Mouse (Mus musculus): ENCODE measurements around the gene Dennd6b.

Gene Dennd6b

GRCm38 (mm10) chr15:89196313-89196706, at the start of gene Dennd6b:
Gene Dennd6b, minus strand, starts transcription at chr15:89196496.
- peak; percentile 98 for DNase-seq (ENCODE audit: low read depth, low spot score)

DNA sequence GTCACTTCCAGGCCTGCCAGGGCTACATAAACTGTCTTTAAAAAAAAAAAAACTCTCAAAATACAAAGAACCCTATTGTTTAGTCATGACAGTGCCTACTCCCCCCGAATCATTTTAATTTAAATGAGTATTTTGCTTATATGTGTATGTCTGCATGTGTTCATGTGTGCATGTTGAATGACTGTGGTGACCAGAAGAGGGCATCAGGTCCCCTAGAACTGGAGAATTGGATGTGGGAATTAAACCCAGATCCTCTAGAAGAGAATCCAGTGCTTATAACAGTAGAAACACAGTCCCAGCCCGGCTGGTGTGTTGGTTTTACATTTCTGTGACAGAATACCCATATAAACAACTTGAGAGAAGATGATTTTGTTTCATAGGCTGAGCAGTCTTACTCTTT, 44.7 kb upstream of the Dennd6b start:
- peak; percentile 56 for DNase-seq (ENCODE audit: low read depth, low spot score)

- DNase-seq (ENCODE audit: low read depth, low spot score) = no peak
Observed at GRCm38 (mm10) chr15:89239751-89240392, 43.6 kb upstream of the Dennd6b start.

DNA sequence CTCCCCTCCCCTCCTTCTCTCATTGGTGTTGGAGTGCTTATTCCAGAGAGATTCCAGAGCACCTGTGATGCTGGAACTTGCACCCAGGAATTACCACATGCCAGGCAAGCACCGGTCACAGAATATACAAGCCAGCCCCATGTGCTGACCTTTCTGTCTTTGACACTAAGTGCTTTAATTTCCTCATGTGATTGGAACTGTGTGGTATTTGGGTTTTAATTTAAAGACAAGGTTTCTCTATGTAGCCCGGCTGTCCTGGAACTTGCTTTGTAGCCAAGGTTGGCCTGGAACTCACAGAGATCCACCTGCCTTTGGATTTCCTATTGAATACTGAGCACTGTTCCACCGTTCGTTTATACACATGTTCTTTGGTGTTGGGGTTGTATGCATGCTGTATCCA, 37.8 kb upstream of the Dennd6b start:
- no peak for DNase-seq (ENCODE audit: low read depth, low spot score)

GRCm38 (mm10) chr15:89233586-89233985, 37.3 kb upstream of the Dennd6b start:
- peak; percentile 16 for DNase-seq (ENCODE audit: low read depth, low spot score)

- no peak for DNase-seq (ENCODE audit: low read depth, low spot score)
Observed at GRCm38 (mm10) chr15:89215611-89216233, 19.4 kb upstream of the Dennd6b start.

- DNase-seq (ENCODE audit: low read depth, low spot score) = no peak
Observed at GRCm38 (mm10) chr15:89214953-89215352, 18.7 kb upstream of the Dennd6b start.

DNA sequence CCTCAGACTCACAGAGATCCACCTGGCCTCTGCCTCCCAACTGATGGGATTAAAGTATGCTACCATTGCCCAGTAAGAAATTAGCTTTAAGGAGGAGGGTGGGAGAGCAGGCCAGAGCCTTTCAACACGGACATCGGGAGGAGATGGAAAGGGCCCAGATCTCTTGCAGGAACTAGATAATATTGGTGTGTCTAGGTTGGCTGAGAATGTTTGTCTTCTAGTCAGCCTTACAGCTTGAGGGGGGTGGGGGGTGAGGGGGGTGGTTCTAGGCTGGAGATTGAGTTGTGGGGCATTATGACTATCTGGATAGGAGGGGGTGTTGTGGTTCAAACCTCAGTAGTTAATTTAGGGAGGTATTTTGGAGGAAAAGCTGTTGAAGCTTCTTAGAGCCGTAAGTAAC, 17.2 kb upstream of the Dennd6b start:
- DNase-seq (ENCODE audit: low read depth, low spot score) = no peak

DNA sequence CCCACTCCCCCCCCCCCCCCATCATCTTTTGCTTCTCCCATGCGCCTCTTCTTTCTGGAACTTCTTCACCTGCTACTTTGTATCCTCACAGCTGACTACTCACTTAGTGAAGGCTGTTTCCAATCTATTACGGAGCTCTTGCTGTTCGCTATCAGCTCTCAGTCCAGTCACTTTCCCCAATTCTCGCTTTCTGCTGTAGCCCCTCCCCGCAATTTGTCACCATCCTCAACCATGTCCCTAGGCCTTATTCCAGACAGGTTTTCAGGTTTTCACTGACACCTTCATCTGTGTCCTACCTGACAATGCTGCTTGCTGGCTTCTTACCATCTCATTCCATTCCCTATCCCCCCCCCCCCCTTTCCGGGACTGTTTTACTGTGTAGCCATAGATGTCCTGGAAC, 16.2 kb upstream of the Dennd6b start:
- peak; percentile 6 for DNase-seq (ENCODE audit: low read depth, low spot score)

- DNase-seq (ENCODE audit: low read depth, low spot score) = peak; percentile 31
Observed at GRCm38 (mm10) chr15:89211716-89212461, 15.6 kb upstream of the Dennd6b start.

GRCm38 (mm10) chr15:89210915-89211715, 14.8 kb upstream of the Dennd6b start, which contains the start of gene Ppp6r2:
Gene Ppp6r2, plus strand, starts transcription at chr15:89211553.
- peak; percentile 87 for DNase-seq (ENCODE audit: low read depth, low spot score)

DNA sequence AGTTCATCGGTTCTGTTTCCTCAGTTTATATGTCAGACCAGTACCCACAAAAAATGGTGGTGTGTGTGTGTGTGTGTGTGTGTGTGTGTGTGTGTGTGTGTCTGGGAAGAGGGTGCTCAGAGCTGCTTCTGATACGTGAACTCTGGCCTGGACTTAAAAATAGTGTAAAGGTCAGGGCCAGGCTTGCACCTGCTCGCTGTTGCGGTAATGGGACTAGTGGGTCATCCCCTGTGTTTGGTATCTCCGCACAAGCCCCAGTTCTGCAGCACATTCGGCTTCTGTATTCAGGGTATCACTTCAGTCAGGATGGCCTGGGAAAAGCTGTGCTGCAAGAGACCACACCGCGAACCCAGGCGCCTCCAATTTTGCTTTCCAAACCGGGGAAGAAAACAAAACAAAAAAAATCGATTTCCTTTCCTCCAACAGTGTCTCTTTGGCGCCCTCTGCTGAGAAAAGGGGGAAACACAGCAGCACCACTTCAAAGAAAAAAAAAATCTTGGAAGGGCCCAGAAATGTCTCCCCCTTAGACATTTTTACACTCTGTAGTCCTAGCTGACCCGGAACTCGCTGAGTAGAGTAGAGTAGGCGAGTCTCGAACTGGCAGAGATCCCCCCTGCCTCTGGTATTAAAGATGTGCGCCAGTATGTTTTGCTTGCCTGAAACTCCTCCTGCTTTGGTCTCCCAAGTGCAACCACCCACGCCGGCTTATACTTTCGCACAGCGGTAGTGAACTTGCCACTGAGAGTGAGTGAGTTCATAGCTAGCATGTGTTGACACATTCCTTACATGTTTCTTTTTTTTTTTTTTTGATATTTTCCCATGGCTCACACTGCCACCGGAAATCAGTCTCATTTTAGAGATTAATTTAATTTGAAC, 13.8 kb upstream of the Dennd6b start:
- peak; percentile 91 for DNase-seq (ENCODE audit: low read depth, low spot score)

DNA sequence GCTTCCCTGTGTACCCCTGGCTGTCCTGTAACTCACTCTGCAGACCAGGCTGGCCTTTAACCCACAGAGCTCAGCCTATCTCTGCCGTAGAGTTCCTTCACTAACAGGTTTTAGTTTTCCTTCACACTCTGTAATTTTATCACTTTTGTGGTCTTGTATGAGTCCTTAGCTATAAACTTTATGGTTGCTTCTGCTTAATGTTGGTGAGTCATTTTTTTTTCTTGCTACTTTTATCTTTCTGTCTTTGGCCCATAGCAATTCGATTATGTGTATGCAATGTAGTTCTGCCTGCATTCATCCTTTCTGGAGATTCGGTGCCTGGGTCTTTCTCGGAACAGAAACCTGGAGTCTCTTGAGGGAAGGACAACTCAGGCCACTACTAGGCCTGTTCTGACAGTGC, 11.2 kb upstream of the Dennd6b start:
- no peak for DNase-seq (ENCODE audit: low read depth, low spot score)

DNA sequence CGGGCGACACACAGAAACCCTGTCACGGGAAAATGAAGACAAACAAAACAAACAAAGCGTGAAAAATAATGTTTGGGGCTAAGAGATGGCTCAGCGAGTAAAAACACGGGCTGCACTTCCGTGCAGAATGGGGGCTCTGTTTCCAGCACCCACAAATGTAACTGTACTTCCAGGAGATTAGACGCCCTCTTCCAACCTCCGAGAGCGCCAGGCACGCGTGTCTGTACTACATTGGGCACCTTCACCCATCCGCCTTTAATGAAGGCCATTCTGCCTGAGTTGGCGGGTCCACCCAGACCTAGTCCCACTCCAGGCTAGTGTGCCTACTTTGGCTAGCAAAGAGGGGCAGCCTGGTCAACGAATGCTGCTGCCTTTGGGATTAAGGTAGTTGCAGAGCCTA, 760 bp upstream of the Dennd6b start:
- DNase-seq (ENCODE audit: low read depth, low spot score) = no peak

DNA sequence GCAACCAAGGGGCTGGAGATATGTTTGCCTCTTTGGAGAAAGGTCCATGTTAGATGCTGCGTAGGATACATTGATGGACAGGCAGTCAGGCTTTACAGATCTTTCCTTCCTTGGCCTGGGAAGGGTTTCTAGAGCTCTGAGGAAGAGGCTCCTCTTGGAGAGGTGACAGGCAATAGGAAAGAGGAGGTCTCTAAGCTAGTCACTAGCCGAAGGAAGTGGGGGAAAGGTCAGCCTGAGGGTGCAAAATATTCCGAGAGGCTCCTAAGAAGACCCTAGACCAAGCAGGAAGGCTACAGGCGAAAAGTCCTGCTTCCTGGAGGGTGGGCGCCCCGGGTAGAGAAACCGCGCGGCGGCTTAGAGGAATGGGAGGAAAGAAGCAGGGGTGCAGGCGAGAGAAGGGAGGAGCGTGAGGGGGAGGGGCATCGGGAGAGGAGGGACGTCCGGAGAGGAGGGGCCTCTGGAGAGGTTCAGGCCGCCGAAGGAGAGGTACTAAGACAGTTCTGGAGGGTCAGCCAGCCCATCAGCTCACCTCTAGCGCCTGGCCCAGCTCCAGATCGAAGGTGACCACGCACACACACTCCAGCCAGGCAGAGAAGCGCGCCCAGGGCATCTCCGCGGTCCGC, 495 bp downstream of the Dennd6b start:
- DNase-seq (ENCODE audit: low read depth, low spot score) = peak; percentile 93

DNA sequence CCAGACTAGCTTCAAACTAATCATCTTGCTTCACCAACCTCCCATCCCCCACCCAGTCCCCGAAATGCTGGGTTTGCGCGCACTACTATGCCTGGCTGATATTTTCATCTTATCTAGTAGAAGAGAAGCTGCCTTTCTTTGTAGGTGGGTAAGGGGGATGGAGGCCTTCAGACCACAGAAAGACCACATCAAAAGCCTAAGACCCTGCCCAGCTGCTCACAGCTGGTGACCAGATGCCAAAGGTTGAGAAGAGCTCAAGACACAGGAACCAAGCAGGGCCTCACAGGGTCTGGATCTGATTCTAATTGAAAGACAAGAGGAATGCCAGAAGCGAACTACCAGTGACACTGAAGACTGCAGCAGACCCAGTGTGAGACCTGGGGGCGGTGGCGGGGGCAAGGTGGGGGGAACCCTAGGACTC, 1.0 kb downstream of the Dennd6b start:
- DNase-seq (ENCODE audit: low read depth, low spot score) = peak; percentile 29

GRCm38 (mm10) chr15:89184937-89185227, 11.4 kb downstream of the Dennd6b start:
- DNase-seq (ENCODE audit: low read depth, low spot score) = no peak

- no peak for DNase-seq (ENCODE audit: low read depth, low spot score)
Observed at GRCm38 (mm10) chr15:89184141-89184936, 12.0 kb downstream of the Dennd6b start.

- no peak for DNase-seq (ENCODE audit: low read depth, low spot score)
Observed at GRCm38 (mm10) chr15:89182842-89183241, 13.5 kb downstream of the Dennd6b start.

DNA sequence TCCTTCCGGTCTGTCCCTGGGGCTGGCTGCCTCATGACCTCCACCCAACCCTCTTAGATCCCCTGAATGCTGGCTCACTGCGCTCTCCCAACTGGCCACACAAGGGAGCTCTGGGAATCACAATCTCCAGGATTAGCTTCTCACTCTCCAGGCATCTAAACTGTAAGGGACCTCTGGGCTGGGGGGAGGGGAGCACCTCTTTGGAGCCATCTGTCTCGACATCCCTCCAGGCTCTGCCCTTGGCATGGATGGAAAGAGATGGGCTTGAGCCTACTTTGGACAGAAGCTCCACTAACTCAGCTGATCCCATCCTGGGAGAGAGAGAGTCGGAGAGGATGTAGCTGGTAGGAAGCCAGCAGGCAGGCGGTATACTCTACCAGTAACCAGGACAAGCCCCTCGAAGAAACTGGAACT, 14.0 kb downstream of the Dennd6b start:
- no peak for DNase-seq (ENCODE audit: low read depth, low spot score)
